Mouse (Mus musculus): ENCODE data around the gene Lrrk1. TPM values are rescaled to one million over a fixed set of nuclear protein-coding genes. Genes with fewer than 3 reads are reported as not detected.
A peak's percentile ranks its signal among the peaks of the same experiment; 100 is the strongest.

The Lrrk1 gene
- total and polyA plus RNA-seq, 3 experiments, result 5.0 to 16.9 (median 13.6) TPM

DNA sequence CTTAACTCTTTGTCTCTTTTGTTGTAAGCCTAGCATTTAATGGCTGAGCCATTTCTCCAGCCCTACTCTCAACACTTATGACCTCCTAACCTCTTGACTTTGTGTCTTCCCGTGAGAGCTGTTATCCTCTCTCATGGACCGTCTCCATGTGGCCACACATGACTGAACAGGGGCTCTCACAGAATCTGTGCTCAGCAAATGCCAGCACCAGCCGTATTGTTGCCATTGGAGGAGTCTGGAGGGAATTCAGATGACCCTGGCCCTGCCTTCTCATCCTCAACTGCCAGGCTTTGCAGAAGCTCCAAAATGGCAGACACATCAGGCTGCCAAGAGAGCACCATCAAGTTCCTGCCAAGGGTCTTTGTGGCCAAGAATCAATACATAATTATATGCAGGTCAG is 9.1 kb upstream of the Lrrk1 start:
- H3K27me3 ChIP-seq (replicated peaks), result peaks cover 36% of the 10 kb centered on the region
- no peak for TF ChIP-seq CHD1 (IDR thresholded peaks at IDR 0.05; ENCODE audit: low read depth, low read length)
- no peak for TF ChIP-seq MAFK (IDR thresholded peaks at IDR 0.05; ENCODE audit: insufficient replicate concordance, low read length)
- no peak for TF ChIP-seq RAD21 (IDR thresholded peaks at IDR 0.05; ENCODE audit: low read depth, low read length)
- no peak for TF ChIP-seq MYC (IDR thresholded peaks at IDR 0.05; ENCODE audit: low read depth, low read length)
- TF ChIP-seq BHLHE40 (IDR thresholded peaks at IDR 0.05; ENCODE audit: low read depth, low read length), result no peak
- no peak for TF ChIP-seq KAT2A (IDR thresholded peaks at IDR 0.05; ENCODE audit: insufficient replicate concordance, low read length)
- no peak for TF ChIP-seq CTCF (conservative IDR thresholded peaks at IDR 0.05 in 1 of 2, IDR thresholded peaks at IDR 0.05 in 1 of 2; ENCODE audit: low read depth in 2 of 2, low read length in 2 of 2)
- TF ChIP-seq ETS1 (conservative IDR thresholded peaks at IDR 0.05; ENCODE audit: low read depth, low read length), result no peak
- TF ChIP-seq MXI1 (IDR thresholded peaks at IDR 0.05; ENCODE audit: low read depth, low read length), result no peak
- TF ChIP-seq USF1 (IDR thresholded peaks at IDR 0.05; ENCODE audit: low read depth, low read length), result no peak
- no peak for TF ChIP-seq ZKSCAN1 (IDR thresholded peaks at IDR 0.05; ENCODE audit: borderline replicate concordance, low read depth, low read length)
- TF ChIP-seq MAX (IDR thresholded peaks at IDR 0.05; ENCODE audit: low read length), result no peak
- no peak for TF ChIP-seq SMC3 (IDR thresholded peaks at IDR 0.05; ENCODE audit: low read depth, low read length)
- no peak for TF ChIP-seq POLR2A (IDR thresholded peaks at IDR 0.05; ENCODE audit: low read depth, low read length)
- no peak for TF ChIP-seq EP300 (IDR thresholded peaks at IDR 0.05; ENCODE audit: low read length)
- no peak for TF ChIP-seq SIN3A (IDR thresholded peaks at IDR 0.05; ENCODE audit: low read length)
- no peaks in the 10 kb centered on the region for H3K79me2 ChIP-seq (replicated peaks; ENCODE audit: control insufficient read depth, extremely low read depth, insufficient read depth, poor library complexity, severe bottlenecking)
- DNase-seq (ENCODE audit: extremely low read depth), result no peak
- no peak overlapping the region for H3K4me3 ChIP-seq (replicated peaks in 1 of 3; ENCODE audit: low read depth in 2 of 3, low read length in 2 of 3, poor library complexity in 1 of 3)
- no peak overlapping the region for H3K4me2 ChIP-seq (ENCODE audit: insufficient read depth, low read depth, poor library complexity, severe bottlenecking)
- no peak overlapping the region for H3K9ac ChIP-seq (ENCODE audit: insufficient read depth, low read depth)
- in situ Hi-C loops (cut with MboI; ENCODE audit: low pct_ligation_motif_present, low pct_unique_long_range_greater_than_20kb, low sequenced_read_pairs) (no loop called here), dilution Hi-C loops (cut with MboI; ENCODE audit: extremely low pct_ligation_motif_present, extremely low pct_unique_long_range_greater_than_20kb, low sequenced_read_pairs) (no loop called here)
- H3K4me1 ChIP-seq (ENCODE audit: control insufficient read depth in 1 of 2, insufficient read depth in 2 of 2), result no peaks in the 10 kb centered on the region
- H3K9me3 ChIP-seq (replicated peaks; ENCODE audit: low read length), result no peaks in the 10 kb centered on the region
- H3K27ac ChIP-seq (ENCODE audit: insufficient read depth, low read depth), result no peak overlapping the region
- no peaks in the 10 kb centered on the region for H3K36me3 ChIP-seq (replicated peaks in 1 of 2; ENCODE audit: control insufficient read depth in 1 of 2, insufficient read depth in 1 of 2, low read length in 1 of 2)

DNA sequence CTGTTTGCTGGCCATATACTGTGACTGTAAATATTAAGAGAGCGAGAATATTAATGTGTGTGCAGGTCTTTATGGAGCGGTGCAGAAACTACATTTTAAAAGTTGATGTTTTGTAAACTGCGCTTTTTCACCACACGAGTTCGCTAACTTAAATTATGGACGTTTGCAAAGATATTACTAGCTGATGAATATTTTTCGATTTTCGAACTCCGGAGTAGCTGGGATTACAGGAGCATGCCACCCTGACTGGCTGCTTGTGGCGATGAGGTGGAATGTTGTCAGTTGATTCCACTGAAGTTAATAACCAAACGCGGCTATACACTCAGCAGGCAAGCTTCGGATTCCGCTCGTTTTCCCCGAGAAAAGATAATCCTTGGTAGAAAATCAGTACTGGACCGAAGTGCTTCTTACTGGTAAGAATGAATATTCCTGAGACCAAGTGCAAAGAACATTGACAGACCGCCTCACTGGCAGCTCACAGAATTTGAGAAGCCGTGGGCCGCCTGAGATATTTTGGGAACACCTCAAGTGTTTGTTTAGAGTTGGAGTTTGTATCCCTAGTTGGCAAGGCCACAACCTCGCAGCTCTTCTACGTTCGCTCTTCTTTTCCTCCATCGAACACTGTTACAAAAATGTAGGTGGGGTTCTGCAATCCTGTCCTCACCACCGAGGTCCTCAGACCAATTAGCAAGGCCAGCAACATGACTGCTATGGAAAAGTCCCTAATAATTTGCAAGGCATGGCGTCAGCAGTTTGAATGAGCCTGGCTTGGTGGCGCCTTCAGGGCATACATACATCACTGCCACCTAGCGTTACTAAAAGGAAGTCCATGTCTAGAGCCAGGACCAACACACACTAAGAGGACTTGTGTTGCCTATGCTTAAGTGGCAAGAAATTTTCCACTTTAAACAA is 727 bp upstream of the Lrrk1 start:
- no peaks in the 10 kb centered on the region for H3K36me3 ChIP-seq (replicated peaks in 1 of 2; ENCODE audit: control insufficient read depth in 1 of 2, insufficient read depth in 1 of 2, low read length in 1 of 2)
- in situ Hi-C loops (cut with MboI; ENCODE audit: low pct_ligation_motif_present, low pct_unique_long_range_greater_than_20kb, low sequenced_read_pairs) (loop anchor here (5.0 kb wide), 1 partner anchor 282 kb away; the partner anchor contains the start of gene Chsy1), dilution Hi-C loops (cut with MboI; ENCODE audit: extremely low pct_ligation_motif_present, extremely low pct_unique_long_range_greater_than_20kb, low sequenced_read_pairs) (no loop called here)
- peaks cover 1% of the 10 kb centered on the region for H3K27me3 ChIP-seq (replicated peaks)
- no peaks in the 10 kb centered on the region for H3K9me3 ChIP-seq (replicated peaks; ENCODE audit: low read length)
- peak overlapping the region; percentile 71 to 77 (median 72) for H3K4me3 ChIP-seq (replicated peaks in 1 of 3; ENCODE audit: low read depth in 2 of 3, low read length in 2 of 3, poor library complexity in 1 of 3)
- peak overlapping the region; percentile 87 for H3K9ac ChIP-seq (ENCODE audit: insufficient read depth, low read depth)
- DNase-seq (ENCODE audit: extremely low read depth), result peak; percentile 92
- H3K79me2 ChIP-seq (replicated peaks; ENCODE audit: control insufficient read depth, extremely low read depth, insufficient read depth, poor library complexity, severe bottlenecking), result peaks cover 16% of the 10 kb centered on the region
- peak overlapping the region; percentile 47; the same call in 1 of the 2 replicates for H3K27ac ChIP-seq (ENCODE audit: insufficient read depth, low read depth)
- peaks cover 11 to 34% of the 10 kb centered on the region in 2 experiments for H3K4me1 ChIP-seq (ENCODE audit: control insufficient read depth in 1 of 2, insufficient read depth in 2 of 2)
- peak overlapping the region; percentile 80 for H3K4me2 ChIP-seq (ENCODE audit: insufficient read depth, low read depth, poor library complexity, severe bottlenecking)
- TF ChIP-seq SIN3A (IDR thresholded peaks at IDR 0.05; ENCODE audit: low read length) (peak; percentile 78), TCF12 (IDR thresholded peaks at IDR 0.05; ENCODE audit: low read depth, low read length) (peak; percentile 32; the same call in 1 of the 2 replicates), ELF1 (IDR thresholded peaks at IDR 0.05; ENCODE audit: low read depth, low read length) (no peak), KAT2A (IDR thresholded peaks at IDR 0.05; ENCODE audit: insufficient replicate concordance, low read length) (no peak), MAX (IDR thresholded peaks at IDR 0.05; ENCODE audit: low read length) (peak; percentile 36; the same call in 1 of the 2 replicates), USF1 (IDR thresholded peaks at IDR 0.05; ENCODE audit: low read depth, low read length) (no peak), ZC3H11A (IDR thresholded peaks at IDR 0.05; ENCODE audit: low read depth, low read length) (no peak), RAD21 (IDR thresholded peaks at IDR 0.05; ENCODE audit: low read depth, low read length) (peak; percentile 72), IRF4 (IDR thresholded peaks at IDR 0.05; ENCODE audit: low read depth, low read length) (no peak; the same call in 1 of the 2 replicates), HCFC1 (IDR thresholded peaks at IDR 0.05; ENCODE audit: low read depth, low read length) (no peak), TBP (conservative IDR thresholded peaks at IDR 0.05; ENCODE audit: low read depth, low read length) (no peak), GABPA (IDR thresholded peaks at IDR 0.05; ENCODE audit: insufficient replicate concordance, low read depth, low read length) (no peak), MAZ (IDR thresholded peaks at IDR 0.05; ENCODE audit: low read depth, low read length) (no peak), UBTF (IDR thresholded peaks at IDR 0.05; ENCODE audit: low read depth, low read length) (no peak), ETS1 (conservative IDR thresholded peaks at IDR 0.05; ENCODE audit: low read depth, low read length) (no peak; the same call in 1 of the 2 replicates), CTCF (conservative IDR thresholded peaks at IDR 0.05 in 1 of 2, IDR thresholded peaks at IDR 0.05 in 1 of 2; ENCODE audit: low read depth in 2 of 2, low read length in 2 of 2) (peak; percentile 45 to 81; a peak in 2 of 4 replicates), MAFK (IDR thresholded peaks at IDR 0.05; ENCODE audit: insufficient replicate concordance, low read length) (peak; percentile 80), PAX5 (IDR thresholded peaks at IDR 0.05; ENCODE audit: low read length) (no peak), JUN (IDR thresholded peaks at IDR 0.05; ENCODE audit: insufficient read depth, low read depth, low read length) (no peak), POLR2AphosphoS2 (IDR thresholded peaks at IDR 0.05; ENCODE audit: low read depth, low read length) (no peak), BHLHE40 (IDR thresholded peaks at IDR 0.05; ENCODE audit: low read depth, low read length) (no peak), ZNF384 (IDR thresholded peaks at IDR 0.05; ENCODE audit: low read depth, low read length) (no peak)

Data from CH12.LX (cell line).